Mouse (Mus musculus): ENCODE measurements at regions not wholly inside any gene's neighbourhood (a gene's known extent, or its start where the extent isn't known, plus 50 kb on each side); places are given as distances from the start of the nearest gene placed in this dataset.

GRCm38 (mm10) chr7:71190161-71190711 is 161.0 kb downstream of the Gm10295 start:
- Histone ChIP-seq H3K27me3 (replicated peaks) (no peaks in the 10 kb centered on the region), H3K36me3 (no peaks in the 10 kb centered on the region), H3K4me1 (peaks cover 11% of the 10 kb centered on the region), H3K4me2 (no peak overlapping the region), H3K27ac (replicated peaks) (no peak overlapping the region), H3K9ac (replicated peaks) (no peak overlapping the region), H3K9me3 (replicated peaks) (no peaks in the 10 kb centered on the region), H3K4me3 (replicated peaks) (no peak overlapping the region)
- WGBS, result 30% methylated on average over 12 of the region's 12 CpGs
- peak; percentile 81 for ATAC-seq (ENCODE audit: low FRiP score)

DNA sequence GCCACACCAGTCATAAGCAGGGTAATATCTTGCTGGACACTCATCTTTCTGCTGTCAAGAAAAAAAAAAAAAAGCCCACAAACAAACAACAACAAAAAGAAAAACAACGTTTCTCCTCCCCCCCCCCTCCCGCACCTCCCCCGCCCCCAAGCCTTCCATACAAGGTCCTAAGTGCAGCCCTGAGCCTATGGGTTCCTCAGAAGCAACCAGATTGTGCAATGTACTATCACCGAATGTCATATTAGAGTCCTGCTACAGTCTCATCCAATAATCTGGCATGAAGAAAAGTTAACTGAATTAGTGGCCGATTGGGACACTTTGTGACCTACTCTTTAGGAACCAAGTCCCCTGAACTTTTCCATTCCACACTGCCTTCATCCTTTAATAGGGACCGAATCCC is 161.5 kb downstream of the Gm10295 start:
- 57% methylated on average over 6 of the region's 6 CpGs for WGBS

GRCm38 (mm10) chr7:71188119-71188518 is 163.2 kb downstream of the Gm10295 start:
- Histone ChIP-seq H3K36me3 (no peaks in the 10 kb centered on the region), H3K9me3 (replicated peaks) (no peaks in the 10 kb centered on the region), H3K4me1 (peaks cover 10% of the 10 kb centered on the region), H3K27ac (replicated peaks) (no peak overlapping the region), H3K27me3 (replicated peaks) (no peaks in the 10 kb centered on the region), H3K4me3 (replicated peaks) (no peak overlapping the region), H3K9ac (replicated peaks) (no peak overlapping the region), H3K4me2 (no peak overlapping the region)
- no peak for ATAC-seq (ENCODE audit: low FRiP score)
- WGBS, result 27% methylated on average over 6 of the region's 6 CpGs

More for the DNA sequence above, 161.5 kb downstream of the Gm10295 start:
- no peaks in the 10 kb centered on the region for H3K9me3 ChIP-seq (replicated peaks)
- 0 out of 2 replicates have a peak overlapping the region, but pooled peaks have one; percentile 23 for H3K27ac ChIP-seq (replicated peaks)
- H3K4me1 ChIP-seq, result peaks cover 11% of the 10 kb centered on the region
- H3K36me3 ChIP-seq, result no peaks in the 10 kb centered on the region
- ATAC-seq (ENCODE audit: low FRiP score), result no peak; the same call in 1 of the 2 replicates
- no peak overlapping the region for H3K4me3 ChIP-seq (replicated peaks)
- no peak overlapping the region for H3K4me2 ChIP-seq
- no peaks in the 10 kb centered on the region for H3K27me3 ChIP-seq (replicated peaks)
- no peak overlapping the region for H3K9ac ChIP-seq (replicated peaks)

- Histone ChIP-seq H3K4me3 (replicated peaks) (no peak overlapping the region), H3K9me3 (replicated peaks) (no peaks in the 10 kb centered on the region), H3K4me2 (no peak overlapping the region), H3K9ac (replicated peaks) (no peak overlapping the region), H3K27ac (replicated peaks) (no peak overlapping the region), H3K4me1 (no peaks in the 10 kb centered on the region), H3K36me3 (no peaks in the 10 kb centered on the region), H3K27me3 (replicated peaks) (no peaks in the 10 kb centered on the region)
- ATAC-seq (ENCODE audit: low FRiP score), result no peak
- 86% methylated on average over 4 of the region's 4 CpGs for WGBS
These were observed 176.4 kb downstream of the Gm10295 start for GRCm38 (mm10) chr7:71174871-71175270.

- ATAC-seq (ENCODE audit: low FRiP score), result no peak
- Histone ChIP-seq H3K36me3 (no peaks in the 10 kb centered on the region), H3K27me3 (replicated peaks) (no peaks in the 10 kb centered on the region), H3K27ac (replicated peaks) (no peak overlapping the region), H3K4me2 (no peak overlapping the region), H3K4me1 (peaks cover 6% of the 10 kb centered on the region; the same call in 1 of the 2 replicates), H3K4me3 (replicated peaks) (no peak overlapping the region), H3K9ac (replicated peaks) (no peak overlapping the region), H3K9me3 (replicated peaks) (no peaks in the 10 kb centered on the region)
- WGBS, result 55% methylated on average over 5 of the region's 5 CpGs
These were observed 212.2 kb downstream of the Gm10295 start for GRCm38 (mm10) chr7:71139068-71139467.

DNA sequence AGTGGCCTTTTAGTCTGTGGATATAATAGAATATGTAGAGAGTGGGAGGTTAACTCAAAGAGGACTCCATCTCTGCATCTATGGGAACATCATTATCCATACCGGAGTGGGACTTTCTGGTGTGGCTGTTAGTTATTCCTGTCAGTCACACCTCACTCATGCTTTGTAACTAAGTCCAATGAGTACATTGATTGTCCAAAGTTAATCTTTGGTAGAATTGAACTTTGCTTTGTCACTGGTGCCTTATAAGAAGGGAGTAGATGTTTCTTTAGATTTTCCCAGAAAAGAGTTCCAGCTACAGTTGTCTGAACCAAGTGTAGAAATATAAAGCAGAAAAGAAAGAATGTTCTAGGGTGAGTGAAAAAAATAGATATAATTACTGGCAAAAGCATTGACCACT is 221.3 kb downstream of the Gm10295 start:
- WGBS, result 100% methylated on average over 1 of the region's 1 CpGs
- no peaks in the 10 kb centered on the region for H3K36me3 ChIP-seq
- ATAC-seq (ENCODE audit: low FRiP score), result no peak

GRCm38 (mm10) chr7:71128928-71129327 is 222.4 kb downstream of the Gm10295 start:
- H3K9ac ChIP-seq (replicated peaks), result no peak overlapping the region
- H3K27me3 ChIP-seq (replicated peaks), result no peaks in the 10 kb centered on the region
- H3K4me3 ChIP-seq (replicated peaks), result no peak overlapping the region
- no peaks in the 10 kb centered on the region for H3K36me3 ChIP-seq
- no peaks in the 10 kb centered on the region for H3K9me3 ChIP-seq (replicated peaks)
- no peak for ATAC-seq (ENCODE audit: low FRiP score)
- H3K27ac ChIP-seq (replicated peaks), result no peak overlapping the region
- H3K4me1 ChIP-seq, result no peaks in the 10 kb centered on the region
- H3K4me2 ChIP-seq, result no peak overlapping the region
- WGBS, result 83% methylated on average over 3 of the region's 3 CpGs

More for the DNA sequence above, 221.3 kb downstream of the Gm10295 start:
- Histone ChIP-seq H3K9ac (replicated peaks) (no peak overlapping the region), H3K4me3 (replicated peaks) (no peak overlapping the region), H3K27ac (replicated peaks) (no peak overlapping the region), H3K9me3 (replicated peaks) (no peaks in the 10 kb centered on the region), H3K27me3 (replicated peaks) (no peaks in the 10 kb centered on the region), H3K4me2 (no peak overlapping the region), H3K4me1 (no peaks in the 10 kb centered on the region)

- peak; percentile 35; the same call in 1 of the 2 replicates for ATAC-seq (ENCODE audit: low FRiP score)
- H3K4me1 ChIP-seq, result peaks cover 9% of the 10 kb centered on the region
- no peaks in the 10 kb centered on the region for H3K27me3 ChIP-seq (replicated peaks)
- H3K9ac ChIP-seq (replicated peaks), result no peak overlapping the region
- no peaks in the 10 kb centered on the region for H3K36me3 ChIP-seq
- H3K9me3 ChIP-seq (replicated peaks), result no peaks in the 10 kb centered on the region
- no peak overlapping the region for H3K4me3 ChIP-seq (replicated peaks)
- WGBS, result 14% methylated on average over 5 of the region's 5 CpGs
- no peak overlapping the region; the same call in 1 of the 2 replicates for H3K4me2 ChIP-seq
- peak overlapping the region; percentile 29; the same call in 1 of the 2 replicates for H3K27ac ChIP-seq (replicated peaks)
These were observed 229.8 kb downstream of the Gm10295 start for GRCm38 (mm10) chr7:71121453-71121852.

DNA sequence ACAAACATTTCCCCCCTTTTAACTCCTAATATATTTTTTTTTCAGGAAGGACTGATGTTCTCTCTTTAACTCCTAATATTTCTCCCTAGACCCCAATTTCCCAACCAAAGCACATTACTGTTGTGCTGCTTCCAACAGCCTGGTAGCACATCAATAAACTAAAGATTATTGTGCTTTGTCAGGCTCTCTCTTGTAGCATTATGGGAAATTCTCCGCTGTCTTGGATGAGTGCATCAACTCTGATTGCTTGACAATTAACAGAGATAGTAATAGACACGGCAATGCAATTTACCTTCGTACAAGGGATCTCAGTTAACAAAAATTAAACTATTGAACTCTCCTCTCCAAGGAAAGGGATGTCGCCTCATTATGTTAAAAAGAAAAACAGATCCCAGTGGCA is 230.3 kb downstream of the Gm10295 start:
- WGBS, result 20% methylated on average over 4 of the region's 4 CpGs
- Histone ChIP-seq H3K27ac (replicated peaks) (peak overlapping the region; percentile 29; the same call in 1 of the 2 replicates), H3K9ac (replicated peaks) (no peak overlapping the region), H3K4me1 (peaks cover 9% of the 10 kb centered on the region), H3K4me2 (no peak overlapping the region; the same call in 1 of the 2 replicates), H3K27me3 (replicated peaks) (no peaks in the 10 kb centered on the region), H3K9me3 (replicated peaks) (no peaks in the 10 kb centered on the region), H3K4me3 (replicated peaks) (no peak overlapping the region), H3K36me3 (no peaks in the 10 kb centered on the region)
- ATAC-seq (ENCODE audit: low FRiP score), result peak; percentile 72; the same call in 1 of the 2 replicates

DNA sequence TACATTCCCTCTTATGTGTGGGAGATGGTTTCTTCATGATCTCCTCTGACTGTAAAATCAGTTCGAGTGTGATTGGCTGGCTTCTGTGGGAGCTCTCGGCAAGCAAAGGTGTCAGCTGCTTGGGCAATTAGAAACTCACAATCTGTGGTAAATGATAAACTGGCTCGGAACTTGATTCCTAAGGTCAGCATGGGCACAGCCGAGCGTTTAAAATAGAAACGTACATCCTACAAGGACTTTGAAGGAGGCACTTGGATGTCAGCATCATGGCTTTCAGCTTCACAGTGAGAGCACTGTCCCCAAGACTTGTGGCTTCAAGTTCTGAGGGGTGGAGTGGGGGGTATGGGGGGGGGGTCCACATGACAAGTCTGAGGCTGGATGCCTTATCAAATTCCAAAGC is 231.3 kb downstream of the Gm10295 start:
- Histone ChIP-seq H3K9ac (replicated peaks) (no peak overlapping the region), H3K27me3 (replicated peaks) (no peaks in the 10 kb centered on the region), H3K9me3 (replicated peaks) (no peaks in the 10 kb centered on the region), H3K4me1 (peaks cover 9% of the 10 kb centered on the region), H3K36me3 (no peaks in the 10 kb centered on the region), H3K4me3 (replicated peaks) (no peak overlapping the region), H3K4me2 (no peak overlapping the region), H3K27ac (replicated peaks) (no peak overlapping the region)
- no peak for ATAC-seq (ENCODE audit: low FRiP score)
- 68% methylated on average over 6 of the region's 6 CpGs for WGBS

- no peaks in the 10 kb centered on the region for H3K36me3 ChIP-seq
- no peak for ATAC-seq (ENCODE audit: low FRiP score)
- H3K27ac ChIP-seq (replicated peaks), result no peak overlapping the region
- H3K4me2 ChIP-seq, result no peak overlapping the region
- H3K4me3 ChIP-seq (replicated peaks), result no peak overlapping the region
- 62% methylated on average over 6 of the region's 6 CpGs for WGBS
- no peaks in the 10 kb centered on the region for H3K27me3 ChIP-seq (replicated peaks)
- H3K9ac ChIP-seq (replicated peaks), result no peak overlapping the region
- no peaks in the 10 kb centered on the region for H3K9me3 ChIP-seq (replicated peaks)
- no peaks in the 10 kb centered on the region for H3K4me1 ChIP-seq
These were observed 244.2 kb downstream of the Gm10295 start for GRCm38 (mm10) chr7:71107101-71107500.

GRCm38 (mm10) chr7:71100266-71100665 is 251.0 kb downstream of the Gm10295 start:
- H3K9me3 ChIP-seq (replicated peaks), result no peaks in the 10 kb centered on the region
- H3K9ac ChIP-seq (replicated peaks), result no peak overlapping the region
- no peaks in the 10 kb centered on the region for H3K36me3 ChIP-seq
- no peaks in the 10 kb centered on the region for H3K4me1 ChIP-seq
- no peak for ATAC-seq (ENCODE audit: low FRiP score)
- WGBS, result 54% methylated on average over 2 of the region's 2 CpGs
- no peak overlapping the region for H3K27ac ChIP-seq (replicated peaks)
- H3K4me3 ChIP-seq (replicated peaks), result no peak overlapping the region
- no peak overlapping the region for H3K4me2 ChIP-seq
- H3K27me3 ChIP-seq (replicated peaks), result no peaks in the 10 kb centered on the region

All from neural tube, embryonic 15.5 days (tissue).